Mouse (Mus musculus): ENCODE data around the gene Tubal3.

DNA sequence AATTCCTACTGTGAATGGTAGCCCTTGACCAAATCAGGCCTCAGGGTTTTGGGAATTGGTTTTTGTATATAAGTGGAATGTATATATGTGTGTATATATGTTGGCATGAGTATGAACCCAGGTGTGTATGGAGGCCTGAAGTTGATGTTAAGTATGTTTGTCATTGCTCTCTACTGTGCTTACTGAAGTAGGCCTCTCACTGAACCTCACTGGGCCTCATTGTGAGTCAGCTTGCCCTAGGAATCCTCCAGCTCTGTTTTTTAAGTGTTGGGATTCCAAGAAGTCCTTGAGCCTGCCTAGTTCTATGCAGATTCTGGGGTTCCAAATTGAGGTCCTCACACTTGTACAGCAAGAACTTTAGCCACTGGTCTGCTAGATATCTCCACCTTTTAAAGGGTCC is 48.2 kb upstream of the Tubal3 start:
- TF ChIP-seq CTCF (IDR thresholded peaks at IDR 0.05; ENCODE audit: low read depth, low read length) (no peak), POLR2A (IDR thresholded peaks at IDR 0.05; ENCODE audit: insufficient read depth, low read length) (no peak), EP300 (IDR thresholded peaks at IDR 0.05; ENCODE audit: insufficient read depth, low read depth, low read length) (no peak)
